Mouse (Mus musculus): ENCODE data around the gene Cdc14a. TPM values are rescaled to one million over a fixed set of nuclear protein-coding genes. Genes with fewer than 3 reads are reported as not detected.

The Cdc14a gene
- total and polyA plus RNA-seq, 3 experiments: 2.6 to 5.9 TPM; not detected in 1

DNA sequence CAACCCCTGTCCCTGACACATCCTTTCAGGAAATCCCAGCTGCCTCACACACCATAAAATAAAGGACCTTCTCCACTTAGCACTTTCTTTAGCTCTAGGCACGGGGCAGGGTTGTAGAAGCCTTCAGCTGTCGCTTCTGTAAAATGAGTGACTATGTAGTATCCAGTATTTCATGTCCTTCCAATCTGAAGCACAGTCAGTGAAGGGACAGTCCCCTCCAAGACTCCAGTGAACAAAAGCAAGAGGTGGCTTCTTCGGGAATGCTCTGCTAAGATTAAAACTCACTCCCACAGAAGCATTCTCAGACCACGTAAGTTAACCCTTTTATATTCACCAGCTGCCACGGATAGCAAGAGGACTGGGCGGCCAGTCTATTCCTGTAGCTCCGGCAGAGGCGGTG lies 14.3 kb downstream of the Cdc14a start:
- H3K36me3 ChIP-seq (ENCODE audit: control insufficient read depth in 1 of 2, insufficient read depth in 2 of 2, low read length in 2 of 2): no peaks in the 10 kb centered on the region
- H3K27me3 ChIP-seq (ENCODE audit: control insufficient read depth in 1 of 2, insufficient read depth in 2 of 2, low read length in 2 of 2): no peaks in the 10 kb centered on the region
- H3K4me3 ChIP-seq (ENCODE audit: control insufficient read depth in 1 of 2, insufficient read depth in 1 of 2, low read depth in 2 of 2, low read length in 2 of 2): no peak overlapping the region
- H3K27ac ChIP-seq (ENCODE audit: control insufficient read depth, low read depth, low read length): no peak overlapping the region
- H3K9ac ChIP-seq (ENCODE audit: control insufficient read depth, low read depth, low read length, poor library complexity, severe bottlenecking): no peak overlapping the region
- TF ChIP-seq NELFE (IDR thresholded peaks at IDR 0.05; ENCODE audit: low read depth, low read length): no peak
- TF ChIP-seq BHLHE40 (IDR thresholded peaks at IDR 0.05; ENCODE audit: borderline replicate concordance, low read depth, low read length): no peak
- no peak for TF ChIP-seq ETS1 (IDR thresholded peaks at IDR 0.05; ENCODE audit: low read depth, low read length)
- TF ChIP-seq MYB (IDR thresholded peaks at IDR 0.05; ENCODE audit: low read depth, low read length): no peak
- no peak for TF ChIP-seq GABPA (IDR thresholded peaks at IDR 0.05; ENCODE audit: low read depth, low read length)
- no peak for TF ChIP-seq SMC3 (IDR thresholded peaks at IDR 0.05; ENCODE audit: low read depth, low read length)
- no peak for TF ChIP-seq ZC3H11A (IDR thresholded peaks at IDR 0.05; ENCODE audit: low read depth, low read length)
- TF ChIP-seq POLR2A (IDR thresholded peaks at IDR 0.05; ENCODE audit: control insufficient read depth in 1 of 2, insufficient read depth in 1 of 2, low read depth in 1 of 2, low read length in 2 of 2, poor library complexity in 1 of 2): no peak
- H3K9me3 ChIP-seq (replicated peaks; ENCODE audit: insufficient read depth, low read length): no peaks in the 10 kb centered on the region
- no peaks in the 10 kb centered on the region for H3K4me1 ChIP-seq (ENCODE audit: control insufficient read depth in 1 of 2, insufficient read depth in 2 of 2, low read length in 2 of 2)
- H3K79me2 ChIP-seq (ENCODE audit: control insufficient read depth, insufficient read depth, low read length, poor library complexity): no peaks in the 10 kb centered on the region
- DNase-seq (ENCODE audit: low read depth, low spot score): no peak

- H3K27ac ChIP-seq (ENCODE audit: control insufficient read depth, low read depth, low read length): no peak overlapping the region
- no peaks in the 10 kb centered on the region for H3K79me2 ChIP-seq (ENCODE audit: control insufficient read depth, insufficient read depth, low read length, poor library complexity)
- H3K4me1 ChIP-seq (ENCODE audit: control insufficient read depth in 1 of 2, insufficient read depth in 2 of 2, low read length in 2 of 2): no peaks in the 10 kb centered on the region
- no peaks in the 10 kb centered on the region for H3K27me3 ChIP-seq (ENCODE audit: control insufficient read depth in 1 of 2, insufficient read depth in 2 of 2, low read length in 2 of 2)
- no peak overlapping the region for H3K4me3 ChIP-seq (ENCODE audit: control insufficient read depth in 1 of 2, insufficient read depth in 1 of 2, low read depth in 2 of 2, low read length in 2 of 2)
- no peak overlapping the region for H3K9ac ChIP-seq (ENCODE audit: control insufficient read depth, low read depth, low read length, poor library complexity, severe bottlenecking)
- TF ChIP-seq KAT2A (conservative IDR thresholded peaks at IDR 0.05; ENCODE audit: low read depth, low read length) (no peak), MXI1 (IDR thresholded peaks at IDR 0.05; ENCODE audit: low read depth, low read length) (no peak), POLR2A (IDR thresholded peaks at IDR 0.05; ENCODE audit: control insufficient read depth in 1 of 2, insufficient read depth in 1 of 2, low read depth in 1 of 2, low read length in 2 of 2, poor library complexity in 1 of 2) (no peak), ELF1 (IDR thresholded peaks at IDR 0.05; ENCODE audit: low read depth, low read length) (no peak), EP300 (IDR thresholded peaks at IDR 0.05; ENCODE audit: low read depth in 1 of 2, low read length in 2 of 2) (no peak), POLR2AphosphoS5 (IDR thresholded peaks at IDR 0.05; ENCODE audit: borderline replicate concordance, low read depth, low read length) (no peak), CTCF (IDR thresholded peaks at IDR 0.05 in 2 of 3, conservative IDR thresholded peaks at IDR 0.05 in 1 of 3; ENCODE audit: control insufficient read depth in 1 of 3, insufficient read depth in 1 of 3, low read depth in 2 of 3, low read length in 3 of 3, poor library complexity in 1 of 3, severe bottlenecking in 1 of 3) (no peak), CHD2 (IDR thresholded peaks at IDR 0.05; ENCODE audit: low read length) (no peak), TAL1 (IDR thresholded peaks at IDR 0.05; ENCODE audit: low read length) (no peak), NELFE (IDR thresholded peaks at IDR 0.05; ENCODE audit: low read depth, low read length) (no peak), TBP (IDR thresholded peaks at IDR 0.05; ENCODE audit: low read depth, low read length) (no peak)
- no peak for DNase-seq (ENCODE audit: low read depth, low spot score)
- H3K36me3 ChIP-seq (ENCODE audit: control insufficient read depth in 1 of 2, insufficient read depth in 2 of 2, low read length in 2 of 2): no peaks in the 10 kb centered on the region
- H3K9me3 ChIP-seq (replicated peaks; ENCODE audit: insufficient read depth, low read length): no peaks in the 10 kb centered on the region
These were observed 15.0 kb downstream of the Cdc14a start for GRCm38 (mm10) chr3:116408856-116409255.
